Mouse (Mus musculus): Measurements from ENCODE around the gene Slc27a5.

GRCm38 (mm10) chr7:12992222-12992621, 5.8 kb downstream of the Slc27a5 start:
- TF ChIP-seq CTCF (conservative IDR thresholded peaks at IDR 0.05; ENCODE audit: insufficient read depth, insufficient read length, low read depth, low read length): no peak
- TF ChIP-seq POLR2A (IDR thresholded peaks at IDR 0.05; ENCODE audit: low read depth, low read length): no peak
